Mouse (Mus musculus) CH12.LX (cell line): Measurements from ENCODE around the gene Fmo3.

ENCODE experiments used
- CHD1 ChIP-seq: IDR thresholded peaks from 2 replicates; pipeline ENCODE4 v1.6.1; 2012; ENCODE audit warnings: low read depth, low read length, improper control_type of control experiment, inconsistent platforms
- CTCF ChIP-seq, 2 experiments: IDR thresholded peaks in 1 of 2; conservative IDR thresholded peaks in 1 of 2; 2 replicates each; pipeline ENCODE4 v1.5.1; 2011 to 2012; ENCODE audit warnings: low read depth in 2 of 2, low read length in 2 of 2, improper control_type of control experiment in 1 of 2, inconsistent platforms in 1 of 2, mild to moderate bottlenecking in 1 of 2, moderate library complexity in 1 of 2
- KAT2A ChIP-seq: IDR thresholded peaks from 2 replicates; pipeline ENCODE4 v1.6.1; 2012; ENCODE audit warnings: low read length, improper control_type of control experiment, inconsistent platforms; ENCODE audit not compliant: insufficient replicate concordance
- MEF2A ChIP-seq: IDR thresholded peaks from 2 replicates; pipeline ENCODE4 v1.6.1; 2014; ENCODE audit warnings: low read depth, mild to moderate bottlenecking, inconsistent platforms, low read length, improper control_type of control experiment, borderline replicate concordance
- PAX5 ChIP-seq: IDR thresholded peaks from 2 replicates; pipeline ENCODE4 v1.6.1; 2012; ENCODE audit warnings: low read length, inconsistent platforms, mixed read lengths
- POLR2A ChIP-seq: IDR thresholded peaks from 2 replicates; pipeline ENCODE4 v1.6.1; 2011; ENCODE audit warnings: low read depth, mild to moderate bottlenecking, improper control_type of control experiment, low read length
- POLR2AphosphoS2 ChIP-seq: IDR thresholded peaks from 2 replicates; pipeline ENCODE4 v1.6.1; 2011; ENCODE audit warnings: low read depth, low read length, improper control_type of control experiment
- RCOR1 ChIP-seq: conservative IDR thresholded peaks from 2 replicates; pipeline ENCODE4 v1.6.1; 2012; ENCODE audit warnings: low read depth, mild to moderate bottlenecking, inconsistent platforms, low read length, improper control_type of control experiment
- SIN3A ChIP-seq: IDR thresholded peaks from 2 replicates; pipeline ENCODE4 v1.6.1; 2012; ENCODE audit warnings: low read length, improper control_type of control experiment, inconsistent platforms
- SMC3 ChIP-seq: IDR thresholded peaks from 2 replicates; pipeline ENCODE4 v1.6.1; 2011; ENCODE audit warnings: low read depth, low read length, improper control_type of control experiment
- TCF12 ChIP-seq: IDR thresholded peaks from 2 replicates; pipeline ENCODE4 v1.6.1; 2014; ENCODE audit warnings: low read depth, mild to moderate bottlenecking, inconsistent platforms, low read length, improper control_type of control experiment
- UBTF ChIP-seq: IDR thresholded peaks from 2 replicates; pipeline ENCODE4 v1.6.1; 2012; ENCODE audit warnings: low read depth, mild to moderate bottlenecking, inconsistent platforms, low read length, improper control_type of control experiment, moderate library complexity
- ZC3H11A ChIP-seq: IDR thresholded peaks from 2 replicates; pipeline ENCODE4 v1.6.1; 2012; ENCODE audit warnings: low read depth, mild to moderate bottlenecking, inconsistent platforms, low read length, improper control_type of control experiment
- ZNF384 ChIP-seq: IDR thresholded peaks from 2 replicates; pipeline ENCODE4 v1.6.1; 2012; ENCODE audit warnings: low read depth, low read length, improper control_type of control experiment, inconsistent platforms

GRCm38 (mm10) chr1:162916661-162917060 lies 67.7 kb downstream of the Fmo3 start:
- no peak for TF ChIP-seq UBTF
- TF ChIP-seq TCF12, result no peak
- TF ChIP-seq KAT2A, result no peak
- no peak for TF ChIP-seq CTCF (conservative IDR thresholded peaks at IDR 0.05 in 1 of 2, IDR thresholded peaks at IDR 0.05 in 1 of 2; ENCODE audit: low read depth in 2 of 2, low read length in 2 of 2)
- no peak for TF ChIP-seq ZC3H11A
- no peak for TF ChIP-seq POLR2A
- no peak for TF ChIP-seq RCOR1
- no peak for TF ChIP-seq PAX5
- TF ChIP-seq CHD1, result no peak
- TF ChIP-seq POLR2AphosphoS2, result no peak
- TF ChIP-seq MEF2A, result no peak
- no peak for TF ChIP-seq SIN3A
- TF ChIP-seq SMC3, result no peak
- TF ChIP-seq ZNF384, result no peak
